Mouse (Mus musculus): ENCODE measurements around the gene Ppm1g. TPM values are rescaled to one million over a fixed set of nuclear protein-coding genes. Genes with fewer than 3 reads are reported as not detected.

Ppm1g gene
- polyA plus RNA-seq, 1 experiment: 41.1 TPM

DNA sequence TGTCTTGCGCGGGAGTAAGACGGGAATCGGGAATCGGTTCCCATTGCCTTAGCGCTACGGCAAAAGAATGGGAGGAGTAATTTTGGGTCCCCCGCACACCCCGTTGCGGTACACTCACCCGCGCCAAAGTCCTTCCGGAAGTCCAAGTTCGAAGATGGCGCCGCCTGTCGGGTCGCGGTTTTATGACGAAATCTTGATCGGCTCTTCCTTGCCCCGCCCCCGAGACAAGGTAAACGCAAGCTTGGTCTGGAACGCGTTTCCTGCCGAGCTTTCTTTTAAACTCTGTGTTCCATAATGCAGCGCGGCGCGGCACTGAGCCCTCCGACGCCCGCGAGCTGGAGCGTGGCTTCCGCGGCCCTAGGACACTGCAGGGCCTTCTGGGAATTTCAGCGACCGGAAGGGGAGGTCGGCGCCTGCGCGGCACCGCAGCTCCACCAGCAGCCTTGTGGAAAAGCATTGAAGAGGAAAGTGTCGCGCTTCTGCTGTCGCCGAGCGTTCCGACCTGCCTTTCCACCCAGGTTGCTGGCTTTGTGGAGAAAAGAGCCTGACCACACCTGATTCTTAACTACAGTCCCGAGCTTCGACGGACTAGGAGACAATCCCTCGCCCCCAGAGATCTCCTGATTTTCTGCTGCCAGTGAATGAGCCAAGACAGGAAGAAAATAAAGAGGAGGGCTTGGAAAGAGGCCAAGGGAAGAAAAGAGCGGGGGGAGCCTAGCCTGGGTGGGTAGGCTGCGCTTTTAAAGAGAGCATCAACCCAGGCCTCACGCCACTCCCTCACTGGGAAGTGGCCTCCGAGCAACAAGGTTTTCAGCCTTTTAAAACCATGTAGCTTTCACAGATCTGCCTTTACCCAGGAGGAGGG lies 40.5 kb downstream of the Ppm1g start, which contains the start of the genes Gm29609 and Gtf3c2:
Gene Gm29609 (minus strand): TSS at position 146 of the 865 bp plus-strand sequence.
Gene Gtf3c2 (minus strand): TSS at position 379 of the 865 bp plus-strand sequence.
- no peaks in the 10 kb centered on the region for H3K27me3 ChIP-seq (replicated peaks; ENCODE audit: control insufficient read depth, insufficient read depth, low read length)
- TF ChIP-seq POLR2A (IDR thresholded peaks at IDR 0.05; ENCODE audit: low read depth, low read length) (peak; percentile 54), CTCF (conservative IDR thresholded peaks at IDR 0.05; ENCODE audit: insufficient read depth, insufficient read length, low read depth, low read length) (no peak)
- peaks cover 4% of the 10 kb centered on the region; the same call in 1 of the 2 replicates for H3K4me1 ChIP-seq (ENCODE audit: control insufficient read depth, insufficient read depth, low read length)
- WGBS: under 1% methylated on average over 59 of the region's 59 CpGs
- peak within 1 kb of the TSS; percentile 82 for H3K4me3 ChIP-seq (ENCODE audit: insufficient read depth, low read depth, low read length)
- no peaks in the 10 kb centered on the region for H3K36me3 ChIP-seq (ENCODE audit: control insufficient read depth, insufficient read depth, low read length)
- DNase-seq: peak; percentile 97
- H3K27ac ChIP-seq (ENCODE audit: insufficient read depth, low read depth, low read length): peak within 1 kb of the TSS; percentile 89

DNA sequence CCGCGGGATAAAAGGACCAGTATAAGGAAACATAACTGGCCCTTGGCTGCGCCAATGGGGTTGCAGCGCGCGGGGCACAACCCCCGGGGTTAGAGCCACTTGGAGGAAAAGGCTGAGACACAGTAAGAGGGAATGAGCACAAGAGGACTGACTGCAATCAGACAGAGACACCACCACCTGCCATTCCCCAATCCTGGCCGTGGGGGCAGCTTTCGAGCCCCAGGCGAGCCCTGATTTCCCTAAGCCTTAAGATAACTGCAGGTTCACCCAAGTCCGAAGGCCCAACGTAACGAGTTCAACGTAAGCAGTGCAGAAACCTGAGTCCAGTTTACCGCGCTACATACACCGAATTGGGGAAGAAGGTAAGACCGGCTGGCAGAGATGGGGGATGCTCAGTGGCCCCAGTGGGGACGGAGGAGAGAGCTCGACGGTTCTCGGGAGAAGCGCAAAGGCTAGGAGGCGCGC lies 41.2 kb downstream of the Ppm1g start:
- H3K27me3 ChIP-seq (replicated peaks; ENCODE audit: control insufficient read depth, insufficient read depth, low read length): no peaks in the 10 kb centered on the region
- no peaks in the 10 kb centered on the region for H3K36me3 ChIP-seq (ENCODE audit: control insufficient read depth, insufficient read depth, low read length)
- peak; percentile 48 for DNase-seq
- TF ChIP-seq CTCF (conservative IDR thresholded peaks at IDR 0.05; ENCODE audit: insufficient read depth, insufficient read length, low read depth, low read length): no peak
- no peak for TF ChIP-seq POLR2A (IDR thresholded peaks at IDR 0.05; ENCODE audit: low read depth, low read length)
- peak overlapping the region; percentile 82 for H3K4me3 ChIP-seq (ENCODE audit: insufficient read depth, low read depth, low read length)
- H3K27ac ChIP-seq (ENCODE audit: insufficient read depth, low read depth, low read length): peak overlapping the region; percentile 89; the same call in 1 of the 2 replicates
- H3K4me1 ChIP-seq (ENCODE audit: control insufficient read depth, insufficient read depth, low read length): peaks cover 4% of the 10 kb centered on the region; the same call in 1 of the 2 replicates
- WGBS: under 1% methylated on average over 25 of the region's 25 CpGs

DNA sequence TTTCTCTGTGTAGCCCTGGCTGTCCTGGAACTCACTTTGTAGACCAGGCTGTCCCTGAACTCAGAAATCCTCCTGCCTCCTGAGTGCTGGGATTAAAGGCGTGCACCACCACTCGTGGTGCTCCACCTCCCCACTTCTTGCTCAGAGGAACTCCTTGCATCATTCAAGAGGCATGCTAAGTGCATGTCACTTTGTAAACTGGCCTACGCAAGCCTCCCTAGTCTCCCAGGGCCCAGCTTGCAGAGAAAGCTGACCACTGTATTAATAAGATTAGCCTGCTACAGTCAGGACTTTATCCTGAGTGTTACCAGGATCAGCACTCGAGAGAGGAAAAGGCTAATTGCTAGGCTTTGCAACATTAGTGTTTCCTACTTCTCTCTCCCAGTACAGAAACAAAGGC lies 51.9 kb downstream of the Ppm1g start:
- 92% methylated on average over 4 of the region's 4 CpGs for WGBS
- DNase-seq: no peak

DNA sequence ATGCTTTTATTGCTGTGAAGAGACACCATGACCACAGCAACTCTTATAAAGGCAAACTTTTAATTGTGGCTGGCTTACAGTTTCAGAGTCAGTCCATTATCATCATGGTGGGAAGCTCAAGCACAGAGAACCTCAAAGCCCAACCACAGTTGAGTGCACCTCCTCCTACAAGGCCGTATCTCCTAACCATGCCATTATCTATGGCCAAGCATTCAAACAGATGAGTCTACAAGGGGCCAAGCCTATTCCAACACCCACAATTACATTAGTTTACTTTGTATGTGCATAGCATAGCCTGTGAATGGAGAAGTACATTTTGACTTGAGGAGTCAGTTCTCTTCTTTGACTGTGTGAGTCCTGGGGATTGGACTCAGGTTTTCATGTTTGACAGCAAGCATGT lies 55.6 kb downstream of the Ppm1g start:
- Histone ChIP-seq H3K4me3 (ENCODE audit: insufficient read depth, low read depth, low read length) (no peak overlapping the region), H3K27me3 (replicated peaks; ENCODE audit: control insufficient read depth, insufficient read depth, low read length) (no peaks in the 10 kb centered on the region), H3K4me1 (ENCODE audit: control insufficient read depth, insufficient read depth, low read length) (no peaks in the 10 kb centered on the region), H3K36me3 (ENCODE audit: control insufficient read depth, insufficient read depth, low read length) (peaks cover 12% of the 10 kb centered on the region), H3K27ac (ENCODE audit: insufficient read depth, low read depth, low read length) (no peak overlapping the region)
- WGBS: 95% methylated on average over 1 of the region's 1 CpGs
- DNase-seq: no peak
- TF ChIP-seq POLR2A (IDR thresholded peaks at IDR 0.05; ENCODE audit: low read depth, low read length): no peak
- no peak for TF ChIP-seq CTCF (conservative IDR thresholded peaks at IDR 0.05; ENCODE audit: insufficient read depth, insufficient read length, low read depth, low read length)

More for the DNA sequence above, 51.9 kb downstream of the Ppm1g start:
- no peaks in the 10 kb centered on the region for H3K27me3 ChIP-seq (replicated peaks; ENCODE audit: control insufficient read depth, insufficient read depth, low read length)
- H3K27ac ChIP-seq (ENCODE audit: insufficient read depth, low read depth, low read length): no peak overlapping the region
- H3K4me3 ChIP-seq (ENCODE audit: insufficient read depth, low read depth, low read length): no peak overlapping the region
- TF ChIP-seq CTCF (conservative IDR thresholded peaks at IDR 0.05; ENCODE audit: insufficient read depth, insufficient read length, low read depth, low read length) (no peak), POLR2A (IDR thresholded peaks at IDR 0.05; ENCODE audit: low read depth, low read length) (no peak)
- peaks cover 15% of the 10 kb centered on the region for H3K36me3 ChIP-seq (ENCODE audit: control insufficient read depth, insufficient read depth, low read length)
- no peaks in the 10 kb centered on the region for H3K4me1 ChIP-seq (ENCODE audit: control insufficient read depth, insufficient read depth, low read length)

DNA sequence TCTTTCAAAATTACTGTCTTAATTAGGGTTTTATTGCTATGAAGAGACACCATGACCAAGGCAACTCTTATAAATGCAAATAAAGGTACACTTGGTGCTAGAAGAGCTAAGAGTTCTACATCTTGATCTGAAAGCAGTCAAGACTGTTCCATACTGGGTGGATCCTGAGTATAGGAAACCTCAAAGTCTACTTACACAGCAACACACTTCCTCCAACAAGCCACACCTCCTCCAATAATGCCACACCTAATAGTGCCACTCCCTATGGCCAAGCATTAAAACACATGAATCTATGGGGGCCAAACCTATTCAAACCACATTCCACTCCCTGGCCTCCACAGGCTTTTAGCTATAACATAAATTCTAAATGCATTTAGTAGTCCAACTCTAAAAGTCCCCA lies 58.0 kb downstream of the Ppm1g start:
- H3K27ac ChIP-seq (ENCODE audit: insufficient read depth, low read depth, low read length): no peak overlapping the region
- H3K4me3 ChIP-seq (ENCODE audit: insufficient read depth, low read depth, low read length): no peak overlapping the region
- TF ChIP-seq CTCF (conservative IDR thresholded peaks at IDR 0.05; ENCODE audit: insufficient read depth, insufficient read length, low read depth, low read length) (no peak), POLR2A (IDR thresholded peaks at IDR 0.05; ENCODE audit: low read depth, low read length) (no peak)
- no peaks in the 10 kb centered on the region for H3K4me1 ChIP-seq (ENCODE audit: control insufficient read depth, insufficient read depth, low read length)
- H3K36me3 ChIP-seq (ENCODE audit: control insufficient read depth, insufficient read depth, low read length): peaks cover 12% of the 10 kb centered on the region
- H3K27me3 ChIP-seq (replicated peaks; ENCODE audit: control insufficient read depth, insufficient read depth, low read length): no peaks in the 10 kb centered on the region
- no peak for DNase-seq

DNA sequence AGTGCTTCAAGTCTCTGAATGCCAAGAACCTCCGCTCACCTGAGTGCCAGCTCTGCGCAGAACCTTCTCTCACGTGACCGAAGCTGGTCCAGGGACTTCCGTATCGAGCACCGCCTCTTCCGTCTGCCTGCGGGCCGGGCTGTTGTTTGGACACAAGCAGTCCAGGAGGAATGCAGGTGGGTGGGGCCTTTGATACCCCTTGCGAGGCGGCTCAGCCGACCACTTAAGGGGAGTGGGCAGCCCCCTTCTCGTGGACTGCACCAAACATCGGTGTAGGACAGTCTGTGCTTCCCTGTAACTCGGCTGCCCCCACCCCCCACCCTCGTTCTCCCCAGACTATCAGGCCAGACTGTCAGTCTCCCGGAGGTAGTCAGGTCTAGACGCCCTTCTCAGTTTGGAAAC lies 66.3 kb downstream of the Ppm1g start, which contains the start of gene Mpv17:
Gene Mpv17 (minus strand): TSS at position 100 of the 402 bp plus-strand sequence.
- peak; percentile 94 for DNase-seq
- H3K27ac ChIP-seq (ENCODE audit: insufficient read depth, low read depth, low read length): peak within 1 kb of the TSS; percentile 76
- peaks cover 5% of the 10 kb centered on the region; the same call in 1 of the 2 replicates for H3K36me3 ChIP-seq (ENCODE audit: control insufficient read depth, insufficient read depth, low read length)
- H3K27me3 ChIP-seq (replicated peaks; ENCODE audit: control insufficient read depth, insufficient read depth, low read length): no peaks in the 10 kb centered on the region
- peaks cover 2% of the 10 kb centered on the region; the same call in 1 of the 2 replicates for H3K4me1 ChIP-seq (ENCODE audit: control insufficient read depth, insufficient read depth, low read length)
- TF ChIP-seq CTCF (conservative IDR thresholded peaks at IDR 0.05; ENCODE audit: insufficient read depth, insufficient read length, low read depth, low read length) (no peak), POLR2A (IDR thresholded peaks at IDR 0.05; ENCODE audit: low read depth, low read length) (peak; percentile 53)
- H3K4me3 ChIP-seq (ENCODE audit: insufficient read depth, low read depth, low read length): peak within 1 kb of the TSS; percentile 82
- WGBS: under 1% methylated on average over 19 of the region's 19 CpGs

Measured in kidney, adult 2 months (tissue).